Mouse (Mus musculus) CH12.LX (cell line): ENCODE data around the gene Rubcnl.

Experiments
- MAX ChIP-seq: IDR thresholded peaks from 2 replicates; pipeline ENCODE4 v1.6.1; 2011; ENCODE audit warnings: low read length, improper control_type of control experiment
- MAZ ChIP-seq: IDR thresholded peaks from 2 replicates; pipeline ENCODE4 v1.6.1; 2012; ENCODE audit warnings: low read depth, mild to moderate bottlenecking, inconsistent platforms, low read length, improper control_type of control experiment, moderate library complexity
- UBTF ChIP-seq: IDR thresholded peaks from 2 replicates; pipeline ENCODE4 v1.6.1; 2012; ENCODE audit warnings: low read depth, mild to moderate bottlenecking, inconsistent platforms, low read length, improper control_type of control experiment, moderate library complexity
- ZNF384 ChIP-seq: IDR thresholded peaks from 2 replicates; pipeline ENCODE4 v1.6.1; 2012; ENCODE audit warnings: low read depth, low read length, improper control_type of control experiment, inconsistent platforms

- TF ChIP-seq UBTF (no peak), MAZ (no peak), MAX (no peak), ZNF384 (no peak)
Observed at GRCm38 (mm10) chr14:74976972-74977371, 38.9 kb upstream of the Rubcnl start.
